Mouse (Mus musculus) E14TG2a.4 (cell line): ENCODE measurements at regions not wholly inside any gene's neighbourhood (a gene's known extent, or its start where the extent isn't known, plus 50 kb on each side); places are given as distances from the start of the nearest gene placed in this dataset.

Experiments
- CTCF ChIP-seq: conservative IDR thresholded peaks from 2 replicates; pipeline ENCODE4 v1.5.1; 2014; ENCODE audit warnings: low read length
- NANOG ChIP-seq: IDR thresholded peaks from 2 replicates; pipeline ENCODE4 v1.6.1; 2014; ENCODE audit warnings: borderline replicate concordance, low read length, mixed read lengths
- POU5F1 ChIP-seq: IDR thresholded peaks from 2 replicates; pipeline ENCODE4 v1.6.1; 2014; ENCODE audit warnings: low read length, borderline replicate concordance

- no peak for TF ChIP-seq CTCF
- TF ChIP-seq POU5F1, result no peak
- no peak for TF ChIP-seq NANOG
Observed at GRCm38 (mm10) chr6:4436439-4436838, 68.2 kb upstream of the Col1a2 start.
